Mouse (Mus musculus): ENCODE results near the gene Ptpn13. TPM values are rescaled to one million over a fixed set of nuclear protein-coding genes. Genes with fewer than 3 reads are reported as not detected.

Gene Ptpn13
- polyA plus RNA-seq, 1 experiment from 2014 or later: 8.7 TPM

GRCm38 (mm10) chr5:103418009-103418408 lies 7.0 kb upstream of the Ptpn13 start:
- 81% methylated on average over 9 of the region's 9 CpGs for WGBS
- ATAC-seq (ENCODE audit: low FRiP score, low TSS enrichment): no peak
- no peak for DNase-seq
- no peaks in the 10 kb centered on the region for H3K9me3 ChIP-seq (ENCODE audit: control insufficient read depth, low read length)
- no peaks in the 10 kb centered on the region for H3K4me1 ChIP-seq (ENCODE audit: control insufficient read depth, insufficient read depth, low read length)
- no peak overlapping the region for H3K4me3 ChIP-seq (replicated peaks; ENCODE audit: low read depth, low read length)
- no peak overlapping the region for H3K4me2 ChIP-seq (ENCODE audit: low read length)
- H3K27ac ChIP-seq (replicated peaks; ENCODE audit: low read depth, low read length): no peak overlapping the region
- H3K9ac ChIP-seq (replicated peaks; ENCODE audit: low read length): no peak overlapping the region
- no peaks in the 10 kb centered on the region for H3K36me3 ChIP-seq (ENCODE audit: control insufficient read depth, insufficient read depth, low read length)
- no peaks in the 10 kb centered on the region for H3K27me3 ChIP-seq (ENCODE audit: control insufficient read depth, insufficient read depth, low read length)

GRCm38 (mm10) chr5:103418886-103419285 lies 6.1 kb upstream of the Ptpn13 start:
- 51% methylated on average over 3 of the region's 3 CpGs for WGBS
- DNase-seq (no peak), ATAC-seq (ENCODE audit: low FRiP score, low TSS enrichment) (no peak)

GRCm38 (mm10) chr5:103420568-103420967 lies 4.4 kb upstream of the Ptpn13 start:
- Histone ChIP-seq H3K4me2 (ENCODE audit: low read length) (no peak overlapping the region), H3K27ac (replicated peaks; ENCODE audit: low read depth, low read length) (no peak overlapping the region), H3K36me3 (ENCODE audit: control insufficient read depth, insufficient read depth, low read length) (no peaks in the 10 kb centered on the region), H3K9me3 (ENCODE audit: control insufficient read depth, low read length) (no peaks in the 10 kb centered on the region), H3K4me1 (ENCODE audit: control insufficient read depth, insufficient read depth, low read length) (peaks cover 15% of the 10 kb centered on the region), H3K27me3 (ENCODE audit: control insufficient read depth, insufficient read depth, low read length) (no peaks in the 10 kb centered on the region), H3K9ac (replicated peaks; ENCODE audit: low read length) (no peak overlapping the region), H3K4me3 (replicated peaks; ENCODE audit: low read depth, low read length) (no peak overlapping the region)
- ATAC-seq (ENCODE audit: low FRiP score, low TSS enrichment) (no peak), DNase-seq (no peak)
- WGBS: 48% methylated on average over 10 of the region's 10 CpGs

More at GRCm38 (mm10) chr5:103418886-103419285, 6.1 kb upstream of the Ptpn13 start:
- no peak overlapping the region for H3K4me3 ChIP-seq (replicated peaks; ENCODE audit: low read depth, low read length)
- H3K4me2 ChIP-seq (ENCODE audit: low read length): no peak overlapping the region
- H3K36me3 ChIP-seq (ENCODE audit: control insufficient read depth, insufficient read depth, low read length): no peaks in the 10 kb centered on the region
- H3K9ac ChIP-seq (replicated peaks; ENCODE audit: low read length): no peak overlapping the region
- H3K9me3 ChIP-seq (ENCODE audit: control insufficient read depth, low read length): no peaks in the 10 kb centered on the region
- H3K4me1 ChIP-seq (ENCODE audit: control insufficient read depth, insufficient read depth, low read length): peaks cover 6% of the 10 kb centered on the region; the same call in 1 of the 2 replicates
- no peak overlapping the region for H3K27ac ChIP-seq (replicated peaks; ENCODE audit: low read depth, low read length)
- H3K27me3 ChIP-seq (ENCODE audit: control insufficient read depth, insufficient read depth, low read length): no peaks in the 10 kb centered on the region

- 59% methylated on average over 6 of the region's 6 CpGs for WGBS
- Histone ChIP-seq H3K4me1 (ENCODE audit: control insufficient read depth, insufficient read depth, low read length) (peaks cover 20% of the 10 kb centered on the region), H3K9me3 (ENCODE audit: control insufficient read depth, low read length) (no peaks in the 10 kb centered on the region), H3K9ac (replicated peaks; ENCODE audit: low read length) (no peak overlapping the region), H3K27ac (replicated peaks; ENCODE audit: low read depth, low read length) (no peak overlapping the region), H3K4me2 (ENCODE audit: low read length) (no peak overlapping the region), H3K4me3 (replicated peaks; ENCODE audit: low read depth, low read length) (no peak overlapping the region), H3K36me3 (ENCODE audit: control insufficient read depth, insufficient read depth, low read length) (no peaks in the 10 kb centered on the region), H3K27me3 (ENCODE audit: control insufficient read depth, insufficient read depth, low read length) (no peaks in the 10 kb centered on the region)
- DNase-seq (no peak), ATAC-seq (ENCODE audit: low FRiP score, low TSS enrichment) (no peak)
Measured at GRCm38 (mm10) chr5:103422609-103423008, 2.4 kb upstream of the Ptpn13 start.

GRCm38 (mm10) chr5:103423305-103423926 lies 1.6 kb upstream of the Ptpn13 start:
- no peak overlapping the region for H3K27ac ChIP-seq (replicated peaks; ENCODE audit: low read depth, low read length)
- H3K27me3 ChIP-seq (ENCODE audit: control insufficient read depth, insufficient read depth, low read length): no peaks in the 10 kb centered on the region
- no peak overlapping the region for H3K9ac ChIP-seq (replicated peaks; ENCODE audit: low read length)
- DNase-seq: no peak
- peak overlapping the region; percentile 93 for H3K4me2 ChIP-seq (ENCODE audit: low read length)
- no peak overlapping the region for H3K4me3 ChIP-seq (replicated peaks; ENCODE audit: low read depth, low read length)
- WGBS: 4% methylated on average over 6 of the region's 6 CpGs
- peaks cover 20% of the 10 kb centered on the region for H3K4me1 ChIP-seq (ENCODE audit: control insufficient read depth, insufficient read depth, low read length)
- H3K36me3 ChIP-seq (ENCODE audit: control insufficient read depth, insufficient read depth, low read length): no peaks in the 10 kb centered on the region
- no peaks in the 10 kb centered on the region for H3K9me3 ChIP-seq (ENCODE audit: control insufficient read depth, low read length)
- ATAC-seq (ENCODE audit: low FRiP score, low TSS enrichment): no peak

- DNase-seq (no peak), ATAC-seq (ENCODE audit: low FRiP score, low TSS enrichment) (no peak)
- no peak overlapping the region for H3K27ac ChIP-seq (replicated peaks; ENCODE audit: low read depth, low read length)
- 3% methylated on average over 5 of the region's 5 CpGs for WGBS
- H3K27me3 ChIP-seq (ENCODE audit: control insufficient read depth, insufficient read depth, low read length): no peaks in the 10 kb centered on the region
- peak overlapping the region; percentile 93 for H3K4me2 ChIP-seq (ENCODE audit: low read length)
- no peaks in the 10 kb centered on the region for H3K9me3 ChIP-seq (ENCODE audit: control insufficient read depth, low read length)
- H3K36me3 ChIP-seq (ENCODE audit: control insufficient read depth, insufficient read depth, low read length): no peaks in the 10 kb centered on the region
- peak overlapping the region; percentile 74; the same call in 1 of the 2 replicates for H3K4me3 ChIP-seq (replicated peaks; ENCODE audit: low read depth, low read length)
- no peak overlapping the region for H3K9ac ChIP-seq (replicated peaks; ENCODE audit: low read length)
- H3K4me1 ChIP-seq (ENCODE audit: control insufficient read depth, insufficient read depth, low read length): peaks cover 20% of the 10 kb centered on the region
Measured at GRCm38 (mm10) chr5:103423927-103424315, 1.1 kb upstream of the Ptpn13 start.

GRCm38 (mm10) chr5:103425363-103426031 lies 505 bp downstream of the Ptpn13 start:
- Histone ChIP-seq H3K9me3 (ENCODE audit: control insufficient read depth, low read length) (no peaks in the 10 kb centered on the region), H3K36me3 (ENCODE audit: control insufficient read depth, insufficient read depth, low read length) (no peaks in the 10 kb centered on the region), H3K4me3 (replicated peaks; ENCODE audit: low read depth, low read length) (peak overlapping the region; percentile 74), H3K27me3 (ENCODE audit: control insufficient read depth, insufficient read depth, low read length) (no peaks in the 10 kb centered on the region), H3K4me1 (ENCODE audit: control insufficient read depth, insufficient read depth, low read length) (peaks cover 20% of the 10 kb centered on the region), H3K4me2 (ENCODE audit: low read length) (peak overlapping the region; percentile 93), H3K27ac (replicated peaks; ENCODE audit: low read depth, low read length) (peak overlapping the region; percentile 70), H3K9ac (replicated peaks; ENCODE audit: low read length) (peak overlapping the region; percentile 73)
- under 1% methylated on average over 64 of the region's 67 CpGs for WGBS
- ATAC-seq (ENCODE audit: low FRiP score, low TSS enrichment): peak; percentile 68
- peak; percentile 72 for DNase-seq

GRCm38 (mm10) chr5:103426250-103426649 lies 1.3 kb downstream of the Ptpn13 start:
- Histone ChIP-seq H3K9ac (replicated peaks; ENCODE audit: low read length) (peak overlapping the region; percentile 73; the same call in 1 of the 2 replicates), H3K27me3 (ENCODE audit: control insufficient read depth, insufficient read depth, low read length) (no peaks in the 10 kb centered on the region), H3K36me3 (ENCODE audit: control insufficient read depth, insufficient read depth, low read length) (no peaks in the 10 kb centered on the region), H3K27ac (replicated peaks; ENCODE audit: low read depth, low read length) (no peak overlapping the region), H3K4me3 (replicated peaks; ENCODE audit: low read depth, low read length) (peak overlapping the region; percentile 74), H3K9me3 (ENCODE audit: control insufficient read depth, low read length) (no peaks in the 10 kb centered on the region), H3K4me1 (ENCODE audit: control insufficient read depth, insufficient read depth, low read length) (peaks cover 20% of the 10 kb centered on the region), H3K4me2 (ENCODE audit: low read length) (peak overlapping the region; percentile 93)
- no peak for DNase-seq
- no peak for ATAC-seq (ENCODE audit: low FRiP score, low TSS enrichment)
- WGBS: 14% methylated on average over 9 of the region's 9 CpGs

GRCm38 (mm10) chr5:103430986-103431385 lies 6.0 kb downstream of the Ptpn13 start:
- Histone ChIP-seq H3K9ac (replicated peaks; ENCODE audit: low read length) (no peak overlapping the region), H3K4me1 (ENCODE audit: control insufficient read depth, insufficient read depth, low read length) (peaks cover 6% of the 10 kb centered on the region), H3K4me3 (replicated peaks; ENCODE audit: low read depth, low read length) (no peak overlapping the region), H3K9me3 (ENCODE audit: control insufficient read depth, low read length) (no peaks in the 10 kb centered on the region), H3K27me3 (ENCODE audit: control insufficient read depth, insufficient read depth, low read length) (no peaks in the 10 kb centered on the region), H3K36me3 (ENCODE audit: control insufficient read depth, insufficient read depth, low read length) (no peaks in the 10 kb centered on the region), H3K27ac (replicated peaks; ENCODE audit: low read depth, low read length) (no peak overlapping the region), H3K4me2 (ENCODE audit: low read length) (no peak overlapping the region)
- WGBS: 82% methylated on average over 3 of the region's 3 CpGs
- no peak for DNase-seq
- ATAC-seq (ENCODE audit: low FRiP score, low TSS enrichment): no peak
